Mouse (Mus musculus): ENCODE results near the gene Calhm1. TPM values are rescaled to one million over a fixed set of nuclear protein-coding genes. Genes with fewer than 3 reads are reported as not detected.
A peak's percentile ranks its signal among the peaks of the same experiment; 100 is the strongest.

The Calhm1 gene
- polyA plus RNA-seq, 1 experiment from 2014 or later, result not detected

DNA sequence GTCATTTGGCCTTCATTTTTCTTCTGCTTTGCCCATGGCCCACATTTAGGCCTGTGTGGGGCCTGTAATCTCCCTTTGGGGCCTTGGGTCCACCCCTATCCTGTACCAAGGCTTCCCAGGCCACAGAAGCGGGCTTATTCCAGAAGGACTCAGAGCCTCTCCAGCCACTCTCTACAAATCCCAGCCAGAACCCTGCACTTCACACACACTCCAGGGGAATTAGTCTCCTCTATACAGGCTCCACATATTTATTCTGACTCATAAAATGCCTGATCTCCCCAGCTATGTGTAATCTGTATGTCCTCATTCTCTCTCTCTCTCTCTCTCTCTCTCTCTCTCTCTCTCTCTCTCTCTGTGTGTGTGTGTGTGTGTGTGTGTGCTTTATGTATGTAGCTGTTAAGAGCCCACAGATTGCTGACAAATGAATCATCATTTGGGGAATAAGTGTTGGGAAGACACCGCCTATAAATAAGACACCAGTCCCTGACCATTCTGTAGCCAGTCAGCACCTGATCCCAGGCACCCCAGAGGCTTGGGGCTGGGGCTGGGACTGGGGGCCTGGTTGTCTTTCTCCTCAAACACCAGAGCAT lies 33.0 kb upstream of the Calhm1 start:
- no peak for ATAC-seq (ENCODE audit: insufficient number of reproducible peaks, insufficient read depth, low FRiP score, low TSS enrichment, low read depth)
- Histone ChIP-seq H3K9me3 (peaks cover 3% of the 10 kb centered on the region; the same call in 1 of the 2 replicates), H3K36me3 (no peaks in the 10 kb centered on the region), H3K27ac (no peak overlapping the region), H3K4me2 (no peak overlapping the region), H3K4me1 (peaks cover 11% of the 10 kb centered on the region), H3K9ac (no peak overlapping the region), H3K4me3 (no peak overlapping the region), H3K27me3 (peaks cover 33% of the 10 kb centered on the region)
- 84% methylated on average over 2 of the region's 2 CpGs for WGBS

DNA sequence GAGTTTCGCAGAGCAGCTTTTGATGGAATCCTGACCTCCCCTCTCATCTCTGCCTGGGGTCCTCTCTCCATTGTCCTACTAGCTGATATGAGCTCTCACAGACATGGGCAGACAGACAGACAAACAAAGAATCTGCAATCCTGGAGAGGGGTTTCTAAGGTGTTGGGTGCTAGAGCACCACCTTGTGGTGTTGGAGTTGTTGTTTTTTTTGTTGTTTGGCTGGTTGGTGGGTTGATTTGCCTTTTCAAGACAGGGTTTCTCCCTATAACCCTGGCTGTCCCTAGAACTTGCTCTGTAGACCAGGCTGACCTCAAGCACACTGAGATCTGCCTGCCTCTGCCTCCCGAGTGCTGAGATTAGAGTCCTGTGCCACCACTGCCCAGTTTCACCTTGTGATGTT lies 31.4 kb upstream of the Calhm1 start:
- ATAC-seq (ENCODE audit: insufficient number of reproducible peaks, insufficient read depth, low FRiP score, low TSS enrichment, low read depth), result no peak
- Histone ChIP-seq H3K9me3 (no peaks in the 10 kb centered on the region), H3K9ac (no peak overlapping the region), H3K4me2 (no peak overlapping the region), H3K27me3 (peaks cover 22% of the 10 kb centered on the region), H3K36me3 (no peaks in the 10 kb centered on the region), H3K4me1 (peaks cover 11% of the 10 kb centered on the region), H3K4me3 (no peak overlapping the region), H3K27ac (no peak overlapping the region)
- 66% methylated on average over 2 of the region's 2 CpGs for whole genome bisulfite sequencing

DNA sequence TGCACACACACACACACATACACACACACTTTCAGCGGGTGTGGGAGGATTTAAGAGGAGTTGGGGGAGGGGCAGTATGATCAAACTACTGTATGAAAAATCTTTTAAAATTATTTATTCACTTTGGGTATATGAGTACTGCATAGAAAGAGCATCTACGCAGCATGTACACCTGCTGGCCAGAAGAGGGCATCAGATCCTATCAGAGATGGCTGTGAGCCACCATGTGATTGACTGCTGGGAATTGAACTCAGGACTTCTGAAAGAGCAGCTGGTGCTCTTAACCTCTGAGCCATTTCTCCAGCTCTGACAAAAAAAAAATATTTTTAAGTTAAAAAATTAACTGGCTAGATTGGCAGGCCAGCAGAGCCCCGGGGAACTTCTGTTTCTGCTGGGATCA lies 30.5 kb upstream of the Calhm1 start:
- H3K36me3 ChIP-seq, result no peaks in the 10 kb centered on the region
- H3K4me2 ChIP-seq, result no peak overlapping the region
- no peak overlapping the region for H3K27ac ChIP-seq
- H3K9me3 ChIP-seq, result no peaks in the 10 kb centered on the region
- no peak for ATAC-seq (ENCODE audit: insufficient number of reproducible peaks, insufficient read depth, low FRiP score, low TSS enrichment, low read depth)
- H3K9ac ChIP-seq, result no peak overlapping the region
- no peak overlapping the region for H3K4me3 ChIP-seq
- peaks cover 7% of the 10 kb centered on the region for H3K4me1 ChIP-seq
- WGBS, result 52% methylated on average over 3 of the region's 3 CpGs
- H3K27me3 ChIP-seq, result peaks cover 13% of the 10 kb centered on the region

DNA sequence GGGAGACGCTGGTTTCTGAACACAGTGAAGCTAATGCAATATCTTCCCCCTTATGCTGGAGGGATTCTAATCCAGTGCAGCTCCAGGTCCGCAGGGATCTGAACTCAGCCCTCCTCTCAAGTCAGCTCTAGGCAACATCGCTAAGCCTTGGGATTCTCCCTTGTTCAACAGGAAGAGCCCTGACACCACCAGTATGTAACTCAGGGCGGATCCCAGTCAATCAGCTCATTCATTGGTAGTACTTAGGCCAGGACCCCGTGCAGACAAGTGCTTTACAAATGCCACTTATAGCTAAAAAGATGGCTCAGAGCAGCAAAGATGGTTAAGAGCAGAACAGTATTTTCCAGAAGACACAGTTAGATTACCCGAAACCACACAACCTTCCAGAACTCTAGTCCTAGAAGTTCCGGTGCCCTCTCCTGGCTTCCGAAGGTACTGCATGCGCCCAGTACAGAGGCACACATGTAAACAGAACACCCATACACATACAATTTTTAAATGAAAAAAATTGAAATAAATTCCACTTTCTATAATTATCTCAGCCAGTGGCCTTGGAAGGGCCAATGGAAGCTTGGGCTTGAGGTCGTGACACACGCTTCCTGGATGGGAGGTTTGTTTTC lies 24.8 kb upstream of the Calhm1 start:
- H3K4me1 ChIP-seq, result 0 out of 2 replicates have a peak, but pooled peaks cover 4% of the 10 kb centered on the region
- no peak overlapping the region for H3K4me3 ChIP-seq
- H3K27ac ChIP-seq, result no peak overlapping the region
- peak overlapping the region; percentile 38 for H3K4me2 ChIP-seq
- H3K9ac ChIP-seq, result no peak overlapping the region
- 0 out of 2 replicates have a peak, but pooled peaks cover 4% of the 10 kb centered on the region for H3K27me3 ChIP-seq
- no peaks in the 10 kb centered on the region for H3K36me3 ChIP-seq
- no peak for ATAC-seq (ENCODE audit: insufficient number of reproducible peaks, insufficient read depth, low FRiP score, low TSS enrichment, low read depth)
- 18% methylated on average over 11 of the region's 11 CpGs for WGBS
- H3K9me3 ChIP-seq, result no peaks in the 10 kb centered on the region

DNA sequence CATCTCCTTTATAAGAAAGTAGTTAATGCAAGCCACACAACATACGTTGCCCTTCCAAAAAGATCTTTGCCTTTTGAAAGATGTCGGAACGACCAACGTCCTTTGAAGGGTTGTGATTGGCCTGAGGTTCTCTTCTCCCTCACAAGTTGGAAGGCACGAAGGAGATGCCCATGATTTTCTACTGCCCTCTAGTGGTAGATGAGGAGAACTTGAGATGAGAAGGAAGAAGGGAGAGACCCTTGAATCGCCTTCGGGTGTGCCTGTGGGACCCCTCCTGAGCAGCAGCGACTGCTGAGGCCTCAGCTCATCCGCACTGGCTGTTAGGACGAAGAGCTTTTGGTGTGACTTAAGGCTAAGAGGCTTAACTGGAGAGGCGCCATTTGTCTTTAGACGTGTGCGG lies 24.2 kb upstream of the Calhm1 start:
- H3K4me3 ChIP-seq, result no peak overlapping the region

DNA sequence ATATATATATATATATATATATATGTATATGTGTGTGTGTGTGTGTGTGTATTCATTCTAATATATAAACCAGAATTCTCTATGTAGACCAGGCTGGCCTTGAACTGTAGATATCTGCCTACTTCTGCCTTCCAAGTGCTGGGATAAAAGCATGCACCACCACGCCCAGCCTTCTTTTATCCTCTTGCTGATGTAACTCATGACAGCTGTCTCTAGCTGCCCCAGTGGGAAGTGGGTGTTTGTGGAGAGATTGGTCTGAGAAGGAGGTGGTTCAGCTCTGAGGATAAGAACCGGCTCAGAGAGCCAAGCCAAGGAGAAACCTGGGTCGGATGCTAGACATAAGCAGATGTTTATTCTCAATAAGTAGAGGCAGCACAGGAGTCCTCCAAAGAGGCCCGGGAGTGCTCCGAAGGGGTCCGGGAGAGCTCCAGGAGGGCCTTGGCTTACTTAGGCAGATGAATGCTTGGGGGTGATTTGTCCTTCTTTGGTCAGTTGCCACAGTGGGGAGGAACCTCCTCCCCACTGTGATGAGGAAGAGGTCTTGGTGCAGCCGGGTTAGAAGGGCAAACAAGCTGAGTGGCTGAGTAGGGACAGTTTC lies 23.7 kb upstream of the Calhm1 start:
- Histone ChIP-seq H3K36me3 (no peaks in the 10 kb centered on the region), H3K9ac (no peak overlapping the region), H3K9me3 (no peaks in the 10 kb centered on the region), H3K4me1 (0 out of 2 replicates have a peak, but pooled peaks cover 4% of the 10 kb centered on the region), H3K4me3 (no peak overlapping the region), H3K4me2 (peak overlapping the region; percentile 38; the same call in 1 of the 2 replicates), H3K27ac (no peak overlapping the region), H3K27me3 (0 out of 2 replicates have a peak, but pooled peaks cover 4% of the 10 kb centered on the region)
- 48% methylated on average over 7 of the region's 7 CpGs for WGBS
- ATAC-seq (ENCODE audit: insufficient number of reproducible peaks, insufficient read depth, low FRiP score, low TSS enrichment, low read depth), result no peak

More for the DNA sequence above, 24.2 kb upstream of the Calhm1 start:
- H3K9me3 ChIP-seq, result no peaks in the 10 kb centered on the region
- H3K27ac ChIP-seq, result no peak overlapping the region
- no peak overlapping the region for H3K9ac ChIP-seq
- ATAC-seq (ENCODE audit: insufficient number of reproducible peaks, insufficient read depth, low FRiP score, low TSS enrichment, low read depth), result no peak
- 6% methylated on average over 13 of the region's 13 CpGs for WGBS
- 0 out of 2 replicates have a peak, but pooled peaks cover 4% of the 10 kb centered on the region for H3K27me3 ChIP-seq
- H3K4me2 ChIP-seq, result peak overlapping the region; percentile 38
- H3K36me3 ChIP-seq, result no peaks in the 10 kb centered on the region
- 0 out of 2 replicates have a peak, but pooled peaks cover 4% of the 10 kb centered on the region for H3K4me1 ChIP-seq

DNA sequence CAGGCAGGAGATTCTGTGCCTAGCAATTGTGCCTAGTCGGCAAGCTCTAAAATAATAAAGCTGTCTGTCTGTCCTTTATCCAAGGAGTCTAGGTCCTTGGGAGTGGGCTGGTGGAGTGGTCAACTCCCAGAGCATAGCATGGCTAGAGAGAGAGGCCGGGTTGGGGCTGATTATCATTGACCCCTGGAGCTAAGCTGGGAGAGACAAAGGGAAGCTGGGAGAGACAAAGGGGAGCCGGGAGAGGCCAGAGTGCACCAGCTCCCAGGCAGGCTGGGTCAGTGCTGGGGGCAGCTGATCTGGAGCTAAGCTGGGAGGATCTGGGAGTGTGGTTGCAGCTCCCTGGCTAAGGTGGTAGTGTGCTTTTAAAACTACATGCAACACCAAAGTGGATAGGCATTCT lies 22.7 kb upstream of the Calhm1 start:
- Histone ChIP-seq H3K9me3 (no peaks in the 10 kb centered on the region), H3K27me3 (0 out of 2 replicates have a peak, but pooled peaks cover 4% of the 10 kb centered on the region), H3K27ac (no peak overlapping the region), H3K36me3 (no peaks in the 10 kb centered on the region), H3K4me2 (no peak overlapping the region), H3K4me3 (no peak overlapping the region), H3K9ac (no peak overlapping the region), H3K4me1 (0 out of 2 replicates have a peak, but pooled peaks cover 4% of the 10 kb centered on the region)
- no peak for ATAC-seq (ENCODE audit: insufficient number of reproducible peaks, insufficient read depth, low FRiP score, low TSS enrichment, low read depth)
- WGBS, result 42% methylated on average over 3 of the region's 3 CpGs

DNA sequence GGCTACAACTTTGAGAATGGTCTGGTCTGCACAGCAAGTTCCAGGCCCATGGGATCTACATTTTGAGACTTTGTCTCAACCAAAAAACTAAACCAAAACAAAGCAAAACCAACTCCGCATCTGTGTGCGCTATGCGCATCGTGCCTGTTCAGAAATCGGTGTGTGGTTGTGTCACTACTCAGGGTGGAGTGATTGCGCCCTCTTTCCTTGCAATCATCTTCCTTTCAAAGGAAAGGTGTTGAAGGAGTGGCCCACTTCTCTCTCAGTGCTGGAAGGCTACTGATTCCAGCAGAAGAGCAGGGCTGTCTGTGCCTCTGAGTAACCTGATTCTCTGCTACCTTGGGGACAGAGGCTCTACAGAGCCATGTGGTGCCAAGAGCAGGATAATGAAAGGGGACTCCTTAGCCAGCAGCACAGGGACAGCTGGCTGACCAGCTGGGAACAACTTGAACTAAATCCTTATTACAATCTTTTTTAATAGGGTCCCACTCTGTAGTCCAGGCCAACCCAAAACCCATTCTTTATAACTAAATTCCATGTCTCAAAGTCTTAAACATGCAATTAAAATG lies 19.2 kb upstream of the Calhm1 start:
- Histone ChIP-seq H3K36me3 (no peaks in the 10 kb centered on the region), H3K9ac (no peak overlapping the region), H3K9me3 (no peaks in the 10 kb centered on the region), H3K27me3 (0 out of 2 replicates have a peak, but pooled peaks cover 4% of the 10 kb centered on the region), H3K4me1 (0 out of 2 replicates have a peak, but pooled peaks cover 4% of the 10 kb centered on the region), H3K4me2 (no peak overlapping the region), H3K27ac (no peak overlapping the region), H3K4me3 (no peak overlapping the region)
- 90% methylated on average over 6 of the region's 6 CpGs for WGBS
- ATAC-seq (ENCODE audit: insufficient number of reproducible peaks, insufficient read depth, low FRiP score, low TSS enrichment, low read depth), result no peak

DNA sequence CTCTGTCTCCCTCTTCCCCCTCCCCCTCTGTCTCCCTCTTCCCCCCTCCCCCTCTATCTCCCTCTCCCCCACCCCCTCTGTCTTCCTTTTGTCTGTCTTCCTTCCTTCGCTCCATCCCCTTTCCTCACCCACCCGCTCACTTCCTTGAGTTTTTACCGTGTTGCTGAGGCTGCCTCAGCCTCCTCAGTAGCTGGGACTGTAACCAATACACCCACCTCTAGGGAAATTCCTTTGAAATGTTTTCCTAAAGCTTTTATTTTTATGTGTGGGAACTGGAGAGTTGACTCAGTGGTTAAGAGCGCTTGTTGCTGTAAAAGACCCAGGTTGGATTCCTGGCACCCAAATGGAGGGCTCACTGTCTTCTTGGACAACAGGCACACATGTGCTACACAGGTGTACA lies 17.6 kb upstream of the Calhm1 start:
- no peak overlapping the region for H3K4me2 ChIP-seq
- no peak overlapping the region for H3K9ac ChIP-seq
- H3K27me3 ChIP-seq, result no peaks in the 10 kb centered on the region
- H3K36me3 ChIP-seq, result no peaks in the 10 kb centered on the region
- ATAC-seq (ENCODE audit: insufficient number of reproducible peaks, insufficient read depth, low FRiP score, low TSS enrichment, low read depth), result no peak
- no peaks in the 10 kb centered on the region for H3K4me1 ChIP-seq
- WGBS, result 48% methylated on average over 4 of the region's 4 CpGs
- H3K9me3 ChIP-seq, result no peaks in the 10 kb centered on the region
- H3K4me3 ChIP-seq, result no peak overlapping the region
- no peak overlapping the region for H3K27ac ChIP-seq

DNA sequence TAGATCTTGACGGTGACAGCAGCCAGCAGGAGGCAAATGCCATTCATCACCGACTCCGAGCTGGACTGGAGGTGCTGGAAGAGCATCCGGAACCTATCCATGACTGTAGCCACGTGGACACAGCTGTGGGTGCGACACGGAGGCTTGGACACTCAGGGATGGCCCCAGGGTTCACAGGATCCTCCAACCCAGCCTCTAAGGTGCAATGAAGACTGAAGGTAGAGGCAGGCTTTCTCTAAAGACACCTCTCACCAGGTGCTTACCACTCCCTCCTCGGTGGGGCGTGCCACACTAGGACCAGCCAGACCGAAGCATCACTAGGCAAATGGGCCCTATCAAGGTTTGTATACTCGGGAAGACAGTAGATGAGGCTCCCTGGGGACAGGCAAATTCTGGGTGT lies 13.6 kb upstream of the Calhm1 start, which contains the start of gene Calhm3:
Gene Calhm3 (minus strand): TSS at position 101 of the 400 bp plus-strand sequence.
- Histone ChIP-seq H3K27me3 (no peaks in the 10 kb centered on the region), H3K9ac (no peak within 1 kb of the TSS), H3K9me3 (no peaks in the 10 kb centered on the region), H3K36me3 (no peaks in the 10 kb centered on the region), H3K4me1 (no peaks in the 10 kb centered on the region), H3K4me3 (no peak within 1 kb of the TSS), H3K27ac (no peak within 1 kb of the TSS), H3K4me2 (no peak within 1 kb of the TSS)
- WGBS, result 84% methylated on average over 11 of the region's 11 CpGs
- no peak for ATAC-seq (ENCODE audit: insufficient number of reproducible peaks, insufficient read depth, low FRiP score, low TSS enrichment, low read depth)

DNA sequence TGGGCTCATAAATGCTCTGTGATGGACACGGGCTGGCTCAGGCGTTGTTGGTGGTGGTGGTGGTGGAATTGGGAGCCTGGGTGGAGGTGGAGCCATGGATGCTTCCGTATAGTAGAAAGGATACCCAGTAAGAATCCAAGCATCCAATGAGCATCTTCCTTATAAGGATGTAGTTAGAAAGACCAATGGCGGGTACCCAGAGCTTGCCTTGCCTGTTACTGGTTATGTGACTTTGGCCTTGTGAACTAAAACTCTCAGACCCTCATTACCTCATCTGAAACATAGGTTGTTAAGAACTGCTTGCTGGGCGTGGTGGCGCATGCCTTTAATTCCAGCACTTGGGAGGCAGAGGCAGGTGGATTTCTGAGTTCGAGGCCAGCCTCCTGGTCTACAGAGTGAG lies 9.7 kb upstream of the Calhm1 start:
- H3K4me2 ChIP-seq, result no peak overlapping the region
- H3K4me1 ChIP-seq, result peaks cover 13% of the 10 kb centered on the region
- H3K36me3 ChIP-seq, result no peaks in the 10 kb centered on the region
- H3K4me3 ChIP-seq, result no peak overlapping the region
- ATAC-seq (ENCODE audit: insufficient number of reproducible peaks, insufficient read depth, low FRiP score, low TSS enrichment, low read depth), result no peak
- H3K9me3 ChIP-seq, result no peaks in the 10 kb centered on the region
- no peak overlapping the region for H3K27ac ChIP-seq
- WGBS, result 87% methylated on average over 7 of the region's 7 CpGs
- H3K27me3 ChIP-seq, result peaks cover 12% of the 10 kb centered on the region
- no peak overlapping the region for H3K9ac ChIP-seq
